Mouse (Mus musculus) left cerebral cortex, postnatal 14 days (tissue): ENCODE results near the gene Il13ra1. TPM values are rescaled to one million over a fixed set of nuclear protein-coding genes. Genes with fewer than 3 reads are reported as not detected.

Experiments
- DNase-seq, 2 experiments: peaks; one replicate each; pipeline ENCODE4 v3.0.0; 2021 to 2022; ENCODE audit warnings: low spot score in 2 of 2, mixed read lengths in 1 of 2
- intact Hi-C: fragments of 180-260 bp; cut with DNase I; formaldehyde crosslinking; loops from one replicate; pipeline ENCODE4 v1.15.1; 2025
- long read RNA-seq, 2 experiments: library from polyadenylated mRNA; stranded (forward); transcript quantifications; one replicate each; pipeline ENCODE4 v2.0.0; 2021
- total RNA-seq, 2 experiments: library from RNA; stranded (reverse); gene quantifications; 2 replicates each; pipeline ENCODE4 v1.2.3; 2021

Gene Il13ra1
- total RNA-seq: 1 to 10 TPM; 4.1 to 4.5 TPM
- long read RNA-seq, experiment 1, transcript Il13ra1-201 (11 exons, 3,712 nt): major isoform, 5 of 5 reads
- long read RNA-seq, experiment 1, partial matches to known transcripts: 0 of 5 reads
- long read RNA-seq, experiment 1, other reads (novel, unspliced or antisense): 0 of 5 reads
- long read RNA-seq, experiment 2, partial matches to known transcripts: 0 of 2 reads
- long read RNA-seq, experiment 2, other reads (novel, unspliced or antisense): 0 of 2 reads

- DNase-seq: peak in 1 of 2 experiments; percentile 4
- intact Hi-C loops: no loop called here
Observed at GRCm38 (mm10) chrX:36111622-36112421, at the start of gene Il13ra1. Il13ra1 (plus strand) TSS chrX:36112110.

DNA sequence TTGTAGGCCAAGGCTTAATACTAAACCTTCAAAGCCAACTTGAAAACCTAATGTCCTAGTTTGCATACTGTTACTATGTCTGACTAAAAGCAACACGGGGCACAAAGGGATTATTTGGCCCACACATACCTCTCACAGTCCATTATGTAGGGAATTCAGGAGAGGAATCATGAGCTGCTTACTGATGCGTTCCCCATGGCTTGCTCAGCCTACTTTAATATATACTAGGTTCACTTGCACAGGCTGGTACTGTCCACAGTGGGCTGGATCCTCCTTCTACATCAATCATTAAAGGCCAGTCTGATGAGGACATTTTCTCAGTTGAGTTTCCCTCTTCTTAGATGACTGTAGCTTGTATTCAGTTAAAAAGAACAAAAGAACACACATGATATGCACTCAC is 37.9 kb upstream of the Il13ra1 start:
- intact Hi-C loops: no loop called here
- DNase-seq: no peak

- DNase-seq: no peak
- intact Hi-C loops: no loop called here
Observed at GRCm38 (mm10) chrX:36077164-36077563, 34.7 kb upstream of the Il13ra1 start.

DNA sequence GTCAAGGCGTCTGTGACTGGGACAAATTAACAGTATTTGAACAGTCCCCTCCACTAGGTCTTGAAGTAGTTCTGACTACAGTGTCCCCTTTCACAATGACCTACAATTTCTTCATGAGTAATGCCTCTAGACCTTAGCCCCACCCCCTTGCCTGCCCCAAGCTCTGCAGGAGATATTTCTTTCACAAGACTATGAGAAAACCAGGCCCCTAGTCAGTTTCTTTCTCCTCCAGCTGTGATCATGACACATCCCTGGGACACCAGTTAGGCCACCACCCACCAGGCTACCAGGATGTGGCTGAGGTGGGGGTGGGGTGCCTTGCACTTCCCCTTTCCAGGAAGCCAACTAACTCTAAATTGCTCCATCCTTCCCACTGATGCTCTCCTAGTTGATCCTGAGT is 29.0 kb upstream of the Il13ra1 start:
- intact Hi-C loops: no loop called here
- DNase-seq: no peak

- DNase-seq: no peak
- intact Hi-C loops: no loop called here
Observed at GRCm38 (mm10) chrX:36088464-36089256, 23.2 kb upstream of the Il13ra1 start.

DNA sequence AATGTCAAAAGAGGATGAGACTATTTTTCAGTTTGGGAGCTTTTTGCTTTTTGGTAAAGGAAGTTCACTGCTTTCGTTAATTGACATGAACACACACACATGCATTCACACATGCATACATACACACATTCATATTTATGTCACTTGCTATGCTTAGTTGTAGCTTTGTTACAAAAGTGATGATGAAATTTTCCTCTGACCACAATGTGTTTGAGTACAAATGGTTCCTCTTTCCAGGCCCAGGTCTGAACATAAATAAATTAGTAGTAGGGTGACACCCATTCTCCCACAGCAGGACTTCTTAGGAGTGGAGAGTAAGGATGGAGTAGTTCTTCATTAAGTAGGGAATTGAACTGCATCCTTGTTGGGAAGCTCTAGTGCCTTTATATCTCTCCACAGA is 11.0 kb upstream of the Il13ra1 start:
- DNase-seq: no peak
- intact Hi-C loops: no loop called here

DNA sequence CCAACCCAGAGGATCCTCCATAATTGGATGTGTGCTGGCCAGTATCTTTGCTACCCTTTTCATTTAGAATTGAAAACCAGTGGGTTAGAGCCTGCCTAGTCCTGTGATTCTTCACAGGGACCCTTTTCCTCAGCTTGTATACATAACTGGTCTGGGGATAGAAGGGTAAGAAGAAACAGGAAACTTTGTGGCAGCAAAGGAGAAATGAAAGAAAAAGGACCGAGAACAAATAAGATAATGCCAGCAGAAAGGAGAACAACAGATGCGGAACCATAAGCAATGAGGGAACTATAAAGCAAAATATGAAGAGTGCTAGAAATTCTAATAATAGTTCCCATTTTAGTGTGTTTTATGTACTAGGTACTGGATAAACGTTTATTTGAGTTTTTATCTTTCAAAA is 10.6 kb upstream of the Il13ra1 start:
- no peak for DNase-seq
- intact Hi-C loops: no loop called here

DNA sequence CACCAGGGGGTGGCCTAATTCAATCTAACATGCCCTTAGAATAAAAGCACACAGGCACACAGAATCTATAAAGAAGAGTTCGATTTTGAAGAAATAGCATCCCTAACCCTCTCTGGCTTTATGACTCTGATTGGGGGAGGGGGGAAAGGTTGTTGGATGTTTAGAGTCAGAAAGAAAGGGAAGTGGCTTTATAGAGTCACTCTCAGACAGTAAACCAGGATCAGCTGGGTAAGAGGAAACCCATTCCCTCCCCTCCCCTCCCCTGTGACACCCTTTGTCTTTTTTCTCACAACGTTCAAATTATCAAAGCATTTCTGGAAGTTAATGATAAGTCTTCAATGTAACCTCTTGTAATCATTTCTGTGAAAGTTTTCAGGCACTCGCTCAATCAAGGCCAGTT is 3.3 kb upstream of the Il13ra1 start:
- intact Hi-C loops: no loop called here
- DNase-seq: no peak

DNA sequence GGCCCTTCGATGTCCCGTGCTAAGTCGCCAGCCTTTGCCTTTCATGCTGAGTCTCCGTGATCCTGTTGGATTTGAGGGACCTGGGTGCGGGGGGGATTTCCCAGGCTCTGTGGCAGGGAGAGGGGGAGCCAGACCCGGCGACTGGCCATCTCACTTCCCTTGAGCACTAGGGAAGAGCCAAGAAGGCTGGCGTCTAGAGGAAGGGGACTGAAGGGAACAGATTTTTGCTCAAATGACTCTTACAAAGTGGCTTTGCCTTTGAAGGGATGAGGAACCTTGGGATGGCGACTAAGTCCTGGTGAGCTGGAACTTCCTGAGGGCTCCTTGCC is 476 bp downstream of the Il13ra1 start:
- intact Hi-C loops: no loop called here
- DNase-seq: no peak

DNA sequence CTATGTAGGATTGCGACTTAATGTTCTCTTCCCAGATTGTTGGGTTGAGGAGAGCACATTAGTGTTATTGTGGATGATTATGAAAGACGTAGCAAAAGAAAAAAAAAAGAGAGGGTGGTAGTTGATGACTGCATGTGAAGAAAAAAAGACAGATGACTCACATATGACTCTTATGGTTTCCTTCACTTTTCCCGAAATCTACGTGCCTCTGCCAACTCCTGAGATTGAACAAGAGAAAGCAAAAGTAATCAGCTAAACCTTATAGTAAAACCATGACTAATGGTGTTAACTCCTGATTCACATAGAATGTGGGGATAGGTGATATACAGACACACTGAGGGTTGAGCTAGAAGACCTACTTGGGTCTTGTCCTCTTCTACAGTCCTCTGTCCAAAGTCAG is 3.3 kb downstream of the Il13ra1 start:
- intact Hi-C loops: no loop called here
- DNase-seq: no peak

GRCm38 (mm10) chrX:36129037-36129770 is 17.3 kb downstream of the Il13ra1 start:
- DNase-seq: no peak
- intact Hi-C loops: no loop called here

- intact Hi-C loops: no loop called here
- DNase-seq: no peak
Observed at GRCm38 (mm10) chrX:36129771-36130108, 17.8 kb downstream of the Il13ra1 start.

DNA sequence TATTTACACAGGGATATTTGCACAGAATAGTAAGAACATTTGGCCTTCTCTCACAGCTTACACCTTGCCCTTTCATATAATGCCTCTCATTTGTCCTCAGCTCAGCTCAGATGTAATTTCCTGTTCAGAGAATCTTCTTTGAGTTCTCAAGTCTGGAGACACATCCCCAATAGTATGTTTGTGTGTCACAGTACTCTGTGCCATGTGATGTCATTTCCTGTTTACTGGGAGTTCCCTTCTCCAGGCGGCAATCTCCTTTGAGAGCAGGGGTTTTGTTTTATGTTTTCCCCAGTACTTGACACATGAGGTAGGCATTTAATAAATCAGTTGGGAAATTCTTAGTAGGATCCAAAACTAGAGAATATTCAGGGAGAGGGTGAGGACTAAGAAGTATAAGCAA is 24.4 kb downstream of the Il13ra1 start:
- no peak for DNase-seq
- intact Hi-C loops: no loop called here

DNA sequence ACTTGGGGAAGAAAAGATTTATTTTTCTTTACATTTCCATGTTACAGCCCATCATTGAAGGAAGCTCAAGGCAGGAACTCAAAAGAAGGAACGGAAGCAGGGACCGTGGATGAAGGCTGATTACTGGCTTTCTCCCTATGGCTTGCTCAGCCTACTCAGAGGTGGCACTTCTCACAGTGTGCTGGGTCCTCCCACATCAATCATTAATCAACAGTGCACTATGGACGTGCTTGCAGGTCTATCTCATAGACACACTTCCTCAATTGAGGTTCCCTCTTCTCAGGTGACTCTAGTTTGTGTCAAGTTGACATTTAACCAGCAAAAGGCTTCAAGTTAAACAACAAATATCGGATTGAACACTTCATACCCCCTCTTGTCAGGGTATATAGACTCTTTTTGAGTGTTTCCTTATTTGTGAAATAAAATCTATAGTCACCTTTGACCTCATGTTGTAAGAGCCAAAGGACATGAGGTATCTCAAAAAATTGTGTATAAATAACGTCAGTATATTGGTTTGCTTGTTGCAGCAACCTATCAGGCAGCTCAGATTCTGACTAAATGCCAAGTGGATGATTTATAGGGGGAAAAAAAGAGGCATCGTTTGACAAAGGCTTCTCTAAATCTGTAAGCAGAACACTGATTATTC is 30.2 kb downstream of the Il13ra1 start:
- no peak for DNase-seq
- intact Hi-C loops: no loop called here

- no peak for DNase-seq
- intact Hi-C loops: no loop called here
Observed at GRCm38 (mm10) chrX:36146746-36147145, 34.8 kb downstream of the Il13ra1 start.

DNA sequence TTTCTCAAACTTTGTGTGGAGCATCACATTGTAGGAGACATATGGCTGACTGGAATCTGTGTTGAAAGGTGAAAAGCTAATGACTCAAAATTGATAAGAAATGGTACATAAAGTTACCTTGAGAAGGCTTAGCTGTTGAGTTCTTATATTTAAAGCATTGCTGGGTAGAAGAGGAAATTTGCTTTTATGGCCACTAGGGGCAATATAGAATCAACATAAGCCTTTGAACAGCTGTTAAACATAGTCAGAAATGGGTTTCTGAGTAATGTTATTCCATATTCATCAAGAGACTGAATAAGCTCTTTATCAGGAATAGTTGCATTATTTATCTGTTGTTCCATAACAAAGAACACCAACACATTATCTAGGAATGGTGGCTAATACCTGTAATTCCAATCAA is 38.2 kb downstream of the Il13ra1 start:
- intact Hi-C loops: no loop called here
- no peak for DNase-seq

- intact Hi-C loops: no loop called here
- DNase-seq: no peak
Observed at GRCm38 (mm10) chrX:36156677-36157076, 44.8 kb downstream of the Il13ra1 start.

GRCm38 (mm10) chrX:36161567-36161966 is 49.7 kb downstream of the Il13ra1 start:
- intact Hi-C loops: no loop called here
- DNase-seq: peak in 1 of 2 experiments; percentile 4

- peak in 1 of 2 experiments; percentile 35 for DNase-seq
- intact Hi-C loops: no loop called here
Observed at GRCm38 (mm10) chrX:36183625-36184024, 71.7 kb downstream of the Il13ra1 start.

DNA sequence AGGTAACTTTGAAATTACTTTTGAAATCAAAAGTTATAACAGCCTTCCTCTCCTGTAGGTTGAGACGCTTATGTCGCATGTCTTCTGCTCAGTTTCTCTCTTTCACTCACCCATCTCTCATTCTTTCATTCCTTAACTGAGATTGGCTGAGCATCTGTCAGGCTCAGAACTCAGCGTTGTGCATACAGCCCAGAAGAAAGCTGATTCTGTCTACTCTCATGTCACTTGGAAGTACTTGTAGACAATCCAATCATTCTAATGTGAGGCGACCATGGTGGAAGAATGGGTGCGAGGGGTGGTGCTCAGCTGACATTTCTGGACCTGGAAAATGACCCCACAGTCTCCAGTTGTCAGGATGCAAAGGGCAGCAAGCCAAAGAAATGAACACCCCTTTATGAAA is 74.1 kb downstream of the Il13ra1 start:
- intact Hi-C loops: no loop called here
- no peak for DNase-seq
